Mouse (Mus musculus) layer of hippocampus, postnatal 14 days (tissue): ENCODE measurements around the gene Fam189a1. TPM values are rescaled to one million over a fixed set of nuclear protein-coding genes. Genes with fewer than 3 reads are reported as not detected.

Source experiments
- DNase-seq, 2 experiments: peaks; one replicate each; pipeline ENCODE4 v3.0.0; 2021 to 2022; ENCODE audit warnings: low spot score in 2 of 2, mixed read lengths in 1 of 2
- total RNA-seq, 2 experiments: library from RNA; stranded (reverse); gene quantifications; 2 replicates each; pipeline ENCODE4 v1.2.3; 2021

The Fam189a1 gene
- total RNA-seq, 2 experiments from 2014 or later, result 70.5 to 72.7 TPM

DNA sequence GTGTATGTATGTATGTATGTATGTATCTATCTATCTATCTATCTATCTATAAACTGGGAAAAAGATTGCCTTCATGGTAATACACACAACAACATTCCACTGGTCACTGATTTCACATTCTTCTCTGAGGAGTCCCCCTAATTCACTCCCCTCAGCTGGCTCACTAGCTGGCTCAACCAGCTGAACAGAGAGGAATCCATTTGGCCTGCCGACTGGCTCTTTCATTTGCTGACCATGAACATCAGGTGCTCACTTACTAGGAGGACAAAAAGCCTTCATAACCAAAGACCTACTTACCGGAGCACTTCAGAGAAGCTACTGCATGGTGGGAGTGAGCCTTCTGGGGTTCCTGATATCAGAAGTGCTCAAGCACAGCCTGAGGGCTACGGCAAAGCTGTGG lies 194.2 kb downstream of the Fam189a1 start:
- DNase-seq, result no peak

GRCm38 (mm10) chr7:64959087-64959486 lies 197.3 kb downstream of the Fam189a1 start:
- DNase-seq, result no peak

GRCm38 (mm10) chr7:64952181-64952580 lies 204.2 kb downstream of the Fam189a1 start:
- no peak for DNase-seq

DNA sequence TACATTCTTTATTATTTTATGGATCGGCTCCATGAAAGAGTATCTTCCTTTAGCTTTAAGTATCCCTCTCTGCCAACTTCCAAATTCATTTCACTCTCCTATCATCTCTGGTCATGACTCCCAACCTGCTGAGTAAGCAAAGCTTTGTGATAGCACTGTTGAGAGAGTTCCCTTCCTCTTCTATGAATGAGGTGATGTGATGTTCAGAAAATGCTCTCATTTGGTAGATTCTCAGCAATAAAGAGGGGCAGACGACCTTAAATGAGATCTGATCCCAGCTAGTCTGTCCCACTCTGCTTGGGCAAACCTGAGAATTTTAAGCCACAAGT lies 205.6 kb downstream of the Fam189a1 start:
- DNase-seq, result no peak

DNA sequence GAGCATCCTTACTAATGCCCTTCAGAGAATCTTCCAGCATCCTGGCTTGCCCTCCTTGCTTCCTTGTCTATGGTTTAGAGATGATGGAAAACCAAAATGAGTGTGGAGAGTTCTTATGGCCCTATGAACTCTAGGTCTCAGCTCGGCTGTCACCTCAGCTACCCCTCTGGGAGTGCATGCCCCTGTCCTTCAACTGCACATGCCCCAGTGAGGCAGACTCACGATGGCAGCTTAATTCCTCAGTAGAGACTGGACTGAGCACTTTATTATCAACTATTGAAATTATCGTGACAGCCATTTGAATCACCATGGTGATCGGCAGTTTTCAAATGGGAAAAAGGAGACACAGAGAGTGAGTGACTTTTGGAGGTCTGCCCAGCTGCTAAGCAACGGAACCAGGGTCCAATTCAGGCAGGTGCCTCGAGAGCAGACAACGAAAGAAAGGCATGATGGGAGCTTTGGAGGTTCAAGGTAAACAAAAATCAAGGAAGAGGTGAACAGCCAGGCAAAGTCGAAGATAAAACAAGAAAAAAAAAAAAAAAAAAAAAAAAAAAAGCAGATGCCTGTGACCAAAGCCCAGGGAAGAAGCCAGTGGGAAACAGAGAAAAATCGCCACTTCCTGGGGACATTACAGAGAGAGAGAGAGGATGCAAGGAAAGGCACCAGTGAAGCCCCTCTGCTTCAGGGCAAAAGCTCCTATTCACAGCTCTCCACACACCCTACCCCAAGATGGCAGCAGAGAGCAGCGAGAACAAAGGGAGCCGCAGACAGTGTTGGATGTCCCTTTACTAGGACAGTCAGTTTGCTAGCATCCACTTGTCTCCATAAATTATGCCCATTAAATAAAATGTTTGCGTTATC lies 206.2 kb downstream of the Fam189a1 start:
- peak; percentile 69 to 81 for DNase-seq

- no peak for DNase-seq
These were observed 206.9 kb downstream of the Fam189a1 start for GRCm38 (mm10) chr7:64949465-64949864.

- DNase-seq, result no peak
These were observed 211.7 kb downstream of the Fam189a1 start for GRCm38 (mm10) chr7:64944686-64945085.

DNA sequence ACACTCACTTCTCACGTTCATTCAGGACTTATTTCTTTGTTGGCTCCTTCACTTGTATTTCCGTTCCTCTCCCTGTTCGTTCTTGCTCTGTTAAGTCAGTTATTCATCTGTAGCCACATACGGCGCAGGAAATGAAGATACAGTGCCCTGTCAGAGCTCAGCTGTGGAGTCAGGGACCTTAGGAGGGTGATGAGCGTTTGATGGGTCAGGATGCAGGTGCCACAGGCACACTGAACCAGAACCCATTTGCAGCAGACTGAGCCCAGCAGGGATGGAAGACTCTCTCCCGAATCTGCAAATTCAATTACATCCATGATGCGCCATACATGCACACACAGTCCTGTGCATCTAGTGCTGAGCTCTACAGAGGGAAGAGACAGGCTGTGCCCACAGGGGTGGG lies 212.2 kb downstream of the Fam189a1 start:
- DNase-seq, result no peak

GRCm38 (mm10) chr7:64936927-64937326 lies 219.4 kb downstream of the Fam189a1 start:
- DNase-seq, result no peak

- no peak for DNase-seq
These were observed 222.3 kb downstream of the Fam189a1 start for GRCm38 (mm10) chr7:64934115-64934514.

DNA sequence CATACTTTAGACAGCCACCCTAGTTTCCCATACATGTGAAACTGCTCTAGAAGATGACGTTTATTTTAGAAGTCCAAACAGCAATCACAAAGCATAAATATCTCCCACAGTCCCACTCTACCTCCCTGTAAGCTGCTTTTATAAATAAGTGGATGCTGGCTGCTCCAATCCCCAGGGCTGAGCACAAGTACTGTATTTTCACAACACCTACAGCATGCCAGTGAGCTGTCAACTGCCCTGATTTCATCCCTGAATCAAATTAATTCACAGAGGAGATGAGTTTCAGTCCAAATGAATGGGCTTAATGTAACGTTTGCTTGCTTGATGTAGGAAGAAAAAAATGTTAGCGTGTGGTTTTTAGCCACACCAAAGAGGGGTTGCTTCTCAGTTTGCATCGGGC lies 225.4 kb downstream of the Fam189a1 start:
- DNase-seq, result no peak

DNA sequence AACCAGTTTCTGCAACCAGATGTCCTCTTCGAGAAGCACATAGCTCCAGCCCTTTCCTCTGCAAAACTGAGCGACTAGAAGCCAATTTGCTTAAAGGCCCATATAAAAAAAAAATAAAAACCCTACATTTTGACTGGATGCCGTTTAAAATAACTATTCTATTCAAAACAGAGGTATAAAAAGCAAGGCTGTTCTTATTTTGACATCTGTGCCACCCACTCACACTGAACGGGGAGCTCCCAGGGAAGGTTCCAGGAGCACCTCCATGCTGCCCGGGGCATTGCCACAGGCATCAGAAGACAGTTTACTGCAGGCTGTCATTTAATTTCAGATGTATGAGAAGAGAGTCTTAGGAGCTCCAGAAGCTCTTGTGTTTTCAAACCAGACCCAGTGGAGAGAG lies 232.5 kb downstream of the Fam189a1 start:
- peak in 1 of 2 experiments; percentile 40 for DNase-seq

DNA sequence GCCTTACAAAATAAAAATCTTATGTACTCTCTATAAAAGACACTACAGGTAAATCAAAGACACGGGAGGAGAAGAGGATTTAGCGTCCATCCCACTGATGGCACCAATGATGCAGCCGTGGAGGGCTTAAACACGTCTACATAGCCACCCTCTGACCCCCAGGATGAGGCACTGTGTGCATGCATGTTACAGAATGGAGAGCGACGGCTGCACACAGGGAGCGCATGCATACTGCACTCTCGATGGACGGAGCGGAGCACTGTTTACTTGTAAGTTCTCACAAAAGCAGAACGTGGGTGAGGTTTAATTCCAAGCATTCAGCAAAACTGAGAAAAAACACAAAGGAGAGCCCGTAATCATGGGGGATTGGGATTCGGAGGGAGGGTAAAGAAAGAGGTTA lies 235.2 kb downstream of the Fam189a1 start:
- DNase-seq, result no peak

DNA sequence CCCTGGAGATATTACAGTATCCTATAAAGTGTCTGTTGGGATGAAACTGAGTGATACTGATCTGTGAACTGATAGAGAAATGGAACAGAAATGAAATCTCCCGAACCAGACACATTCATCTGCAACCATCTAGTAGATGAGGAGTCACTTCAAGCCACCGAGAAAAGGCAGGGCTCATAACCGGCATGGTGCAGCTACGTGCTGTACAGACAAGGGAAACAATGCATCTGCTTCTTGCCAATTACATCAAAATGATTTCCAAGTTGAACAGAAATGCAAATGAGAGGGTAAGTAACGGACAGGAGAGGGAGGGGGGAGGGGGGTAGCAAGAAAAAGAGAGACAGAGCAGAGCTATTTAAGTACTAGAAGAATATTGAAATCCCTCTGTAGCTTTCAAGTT lies 235.6 kb downstream of the Fam189a1 start:
- DNase-seq, result no peak

GRCm38 (mm10) chr7:64916654-64917053 lies 239.7 kb downstream of the Fam189a1 start:
- no peak for DNase-seq

DNA sequence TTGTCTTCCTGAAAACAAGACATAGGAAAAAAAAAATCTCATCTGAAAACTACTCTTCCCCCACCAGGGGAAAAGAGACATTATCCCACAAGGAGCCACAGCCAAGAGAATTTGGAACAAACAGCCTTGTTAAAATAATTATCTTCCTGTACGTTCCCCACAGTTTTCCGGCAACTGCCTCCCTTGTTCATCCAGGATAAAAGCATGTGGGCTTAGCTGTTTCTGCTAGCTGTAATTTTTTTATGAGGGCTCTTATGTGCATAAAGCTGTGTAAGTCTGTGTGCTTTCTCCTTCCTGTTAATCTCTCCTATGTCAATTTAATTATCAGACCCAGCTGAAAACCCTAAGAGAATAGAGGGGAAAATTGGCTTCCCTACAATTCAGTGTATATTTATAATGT lies 241.2 kb downstream of the Fam189a1 start:
- DNase-seq, result peak in 1 of 2 experiments; percentile 65

- DNase-seq, result no peak
These were observed 244.4 kb downstream of the Fam189a1 start for GRCm38 (mm10) chr7:64911945-64912344.

DNA sequence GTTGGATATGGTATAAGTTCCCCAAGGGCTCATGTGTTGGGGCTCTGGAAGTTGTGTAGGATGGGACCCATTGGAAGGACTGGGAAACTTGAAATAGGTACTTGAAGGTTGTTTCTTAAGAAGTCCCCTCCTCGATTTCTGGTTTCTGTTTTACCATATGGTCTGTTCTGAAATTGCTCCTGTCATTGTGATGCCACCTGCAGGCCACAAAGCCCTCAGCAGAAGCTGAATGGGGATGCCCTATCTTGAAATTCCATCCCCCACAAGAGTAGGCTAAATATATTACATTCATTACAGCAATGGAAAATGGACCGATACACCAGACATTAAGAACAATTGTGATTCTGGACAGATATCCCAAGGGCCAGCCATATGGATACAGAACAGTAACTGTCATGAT lies 246.2 kb downstream of the Fam189a1 start:
- DNase-seq, result no peak

DNA sequence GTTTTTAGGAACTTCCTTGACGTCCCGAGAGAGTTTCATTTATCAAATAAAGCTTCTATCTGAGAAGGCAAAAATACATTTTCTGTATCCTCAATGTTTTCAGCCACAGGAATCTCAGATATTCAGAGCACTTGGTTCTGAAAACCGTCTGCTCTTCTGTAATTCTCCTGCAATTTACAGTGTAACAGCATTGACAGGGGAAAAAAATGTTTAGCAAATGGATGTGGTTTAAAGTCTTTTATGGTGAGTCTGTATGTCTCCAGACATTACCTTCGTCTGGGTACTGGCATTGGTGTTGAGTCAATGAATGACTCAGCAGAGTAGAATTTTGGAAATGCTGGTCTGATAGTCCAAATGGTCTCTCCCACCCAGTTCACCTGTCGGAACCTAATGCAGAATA lies 249.4 kb downstream of the Fam189a1 start:
- DNase-seq, result no peak

DNA sequence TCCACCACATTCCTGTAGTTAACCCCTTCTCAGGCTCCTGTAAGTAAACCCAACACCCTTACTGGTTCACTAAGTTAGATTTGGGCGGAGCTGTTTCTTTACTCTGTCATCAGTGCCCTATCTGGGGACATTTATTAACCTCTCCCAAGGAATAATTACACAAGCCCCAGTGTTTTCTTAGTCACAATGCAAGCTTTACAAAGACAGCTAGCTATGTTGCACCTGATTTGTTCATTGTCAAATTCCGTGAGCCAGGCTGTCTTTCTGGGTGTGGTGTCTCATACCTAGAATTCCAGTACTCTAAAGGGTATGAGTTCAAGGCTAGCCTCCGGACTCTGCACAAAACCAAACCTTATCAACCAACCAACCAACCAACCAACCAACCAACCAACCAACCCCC lies 250.9 kb downstream of the Fam189a1 start:
- DNase-seq, result no peak

- peak in 1 of 2 experiments; percentile 30 for DNase-seq
These were observed 256.1 kb downstream of the Fam189a1 start for GRCm38 (mm10) chr7:64900249-64900648.

DNA sequence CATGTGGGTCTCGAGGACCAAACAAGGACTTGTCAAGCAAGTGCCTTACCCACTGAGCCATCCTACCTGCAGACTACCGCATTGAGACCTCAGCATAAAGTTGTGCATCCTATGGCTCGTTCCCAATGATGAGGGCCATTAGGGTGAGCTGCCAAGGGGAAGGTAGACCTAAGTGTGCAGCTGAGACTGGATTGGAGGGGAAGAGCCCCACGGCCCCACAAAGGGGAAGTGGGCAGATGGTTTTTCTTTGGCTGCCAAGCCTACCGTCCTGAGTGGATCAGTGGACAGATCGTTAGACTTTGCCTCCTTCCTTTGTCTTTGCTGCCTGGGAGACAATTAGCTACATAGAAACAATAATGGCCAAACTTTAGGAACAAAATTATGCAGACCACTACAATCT lies 259.8 kb downstream of the Fam189a1 start:
- no peak for DNase-seq

DNA sequence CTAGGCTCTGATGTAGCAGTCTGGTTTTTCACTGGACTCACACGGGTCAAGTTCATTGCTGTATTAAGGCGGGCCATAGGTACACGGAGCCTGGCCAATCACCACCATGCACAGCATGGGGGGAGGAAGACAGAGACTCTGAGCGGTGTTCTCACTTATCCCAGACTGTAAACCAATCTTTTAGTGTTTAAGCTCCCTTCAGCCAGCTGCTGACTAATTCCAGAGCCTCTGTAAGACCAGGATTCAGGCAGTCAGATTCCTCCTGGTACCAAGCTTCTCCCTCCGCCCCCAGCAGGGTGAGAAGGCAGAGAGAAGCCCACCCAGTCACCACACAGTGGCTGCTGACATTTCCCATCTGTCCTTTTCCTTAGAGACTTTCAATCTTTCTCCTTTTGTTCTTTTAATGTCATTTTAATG lies 260.7 kb downstream of the Fam189a1 start:
- DNase-seq, result no peak
